Mouse (Mus musculus) liver, embryonic 14.5 days (tissue): ENCODE measurements around the gene H2-DMa. TPM values are rescaled to one million over a fixed set of nuclear protein-coding genes. Genes with fewer than 3 reads are reported as not detected.

ENCODE experiments used
- ATAC-seq: fragments of 200-750 bp; cut with Nextera tagmentation; 2 replicates; pipeline ENCODE4 v1.8.0; 2017; ENCODE audit warnings: moderate number of reproducible peaks, mild to moderate bottlenecking, moderate library complexity; ENCODE audit not compliant: insufficient read depth
- DNase-seq, 3 experiments: peaks; one replicate each; pipeline ENCODE4 v3.0.0-alpha.2; 2012 to 2013; ENCODE audit warnings: low read depth in 3 of 3, low spot score in 3 of 3
- H3K27ac ChIP-seq: fragments of 300-500 bp; sonication (generic); 2 replicates; pipeline ENCODE4 v1.5.1; 2014; ENCODE audit warnings: moderate library complexity, mild to moderate bottlenecking, control low read depth, inconsistent platforms
- H3K27me3 ChIP-seq: fragments of 300-500 bp; sonication (generic); 2 replicates; pipeline ENCODE4 v1.6.1; 2014; ENCODE audit warnings: mild to moderate bottlenecking, low read length, moderate library complexity; ENCODE audit not compliant: control insufficient read depth, insufficient read depth
- H3K36me3 ChIP-seq: fragments of 300-500 bp; sonication (generic); replicated peaks from 2 replicates; pipeline ENCODE4 v1.6.1; 2014; ENCODE audit warnings: low read depth; ENCODE audit not compliant: control insufficient read depth, insufficient read depth
- H3K4me1 ChIP-seq, 2 experiments: fragments of 200-500 bp in 1 of 2; fragments of 300-500 bp in 1 of 2; sonication (generic) in 1 of 2; replicated peaks; 2 replicates each; pipeline ENCODE4 v1.6.1; 2012 to 2014; ENCODE audit warnings: antibody characterized with exemption in 1 of 2, inconsistent platforms in 1 of 2, low read length in 1 of 2; ENCODE audit not compliant: control insufficient read depth in 2 of 2, insufficient read depth in 2 of 2
- H3K4me2 ChIP-seq: fragments of 300-500 bp; sonication (generic); 2 replicates; pipeline ENCODE4 v1.6.1; 2014; ENCODE audit warnings: low read depth, mild to moderate bottlenecking, control low read depth, moderate library complexity
- H3K4me3 ChIP-seq, 2 experiments: fragments of 200-500 bp in 1 of 2; fragments of 300-500 bp in 1 of 2; sonication (generic) in 1 of 2; 2 replicates each; pipeline ENCODE4 v1.5.1; 2012 to 2014; ENCODE audit warnings: low read depth in 2 of 2, low read length in 2 of 2, mild to moderate bottlenecking in 2 of 2, control low read depth in 1 of 2, inconsistent platforms in 1 of 2, moderate library complexity in 1 of 2; ENCODE audit not compliant: insufficient read depth in 1 of 2
- H3K9ac ChIP-seq: fragments of 300-500 bp; sonication (generic); replicated peaks from 2 replicates; pipeline ENCODE4 v1.6.1; 2014; ENCODE audit warnings: mild to moderate bottlenecking, control low read depth, moderate library complexity
- H3K9me3 ChIP-seq: fragments of 300-500 bp; sonication (generic); 2 replicates; pipeline ENCODE4 v1.6.1; 2016; ENCODE audit warnings: low read length, mixed read lengths; ENCODE audit not compliant: control insufficient read depth
- CTCF ChIP-seq: IDR thresholded peaks from 2 replicates; pipeline ENCODE4 v1.5.1; 2016; ENCODE audit warnings: antibody characterized with exemption, low read depth, control low read depth
- EP300 ChIP-seq: IDR thresholded peaks from 2 replicates; pipeline ENCODE4 v1.6.1; 2016; ENCODE audit warnings: antibody characterized with exemption, low read depth
- WGBS: fragments of 180-500 bp; shearing (Covaris S2); extraction: QIAGEN DNeasy Blood & Tissue Kit; methylation state at CpG from one replicate; pipeline ENCODE4 v1.1.7; 2014; ENCODE audit not compliant: insufficient replicate concordance; 5-methylcytosine and 5-hydroxymethylcytosine counted together
- polyA plus RNA-seq, 2 experiments: library from polyadenylated mRNA; depleted of rRNA in 1 of 2; stranded (reverse) in 1 of 2; unstranded in 1 of 2; fragments of >200 nt; fragmentation: Nextera tagmentation in 1 of 2; extraction: Ambion mirVana in 1 of 2; gene quantifications; 2 replicates each; pipeline versions ENCODE4 v1.2.1 to v1.2.3; 2012 to 2014

H2-DMa gene
- polyA plus RNA-seq, 2 experiments: 3.1 to 4.4 TPM

DNA sequence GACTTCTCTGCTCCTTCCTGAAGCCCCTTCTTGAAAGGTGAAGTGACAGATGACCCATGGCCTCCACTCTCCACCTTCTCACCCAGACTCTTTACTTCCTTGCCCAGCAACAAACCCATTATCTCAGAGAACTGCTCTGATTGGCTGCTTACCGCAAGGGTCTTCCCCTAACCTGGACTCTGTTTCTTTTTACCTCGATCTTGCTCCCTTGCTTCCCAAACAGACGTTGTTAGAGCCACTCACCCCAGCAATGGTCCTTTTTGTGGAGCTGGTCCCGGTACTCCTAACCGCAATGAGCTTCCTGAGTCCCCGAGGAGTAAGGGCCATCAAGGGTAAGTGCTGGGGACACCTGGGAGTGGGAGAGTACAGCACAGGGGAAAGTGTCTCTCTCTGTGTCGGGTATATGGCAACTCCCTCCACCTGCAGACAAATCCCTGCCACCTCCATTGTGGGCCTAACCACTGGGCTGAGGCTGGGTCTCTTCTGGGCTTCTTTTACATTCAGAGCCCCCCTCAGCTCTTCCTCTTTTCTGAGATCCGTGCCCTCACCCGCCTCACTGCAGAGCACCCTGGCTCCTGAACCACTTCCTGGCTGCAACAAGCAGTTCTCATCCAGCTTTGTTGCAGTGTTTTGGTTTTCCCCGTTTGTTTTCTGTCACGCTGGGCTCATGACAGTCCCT lies 27.0 kb upstream of the H2-DMa start, which contains the start of gene H2-Oa:
TSS of gene H2-Oa (plus strand) at position 144 of the 679 bp plus-strand sequence.
- H3K36me3 ChIP-seq: no peaks in the 10 kb centered on the region
- ATAC-seq (no peak), DNase-seq (no peak)
- no peak within 1 kb of the TSS for H3K4me2 ChIP-seq
- H3K27ac ChIP-seq: no peak within 1 kb of the TSS
- H3K27me3 ChIP-seq: no peaks in the 10 kb centered on the region
- H3K4me3 ChIP-seq: no peak within 1 kb of the TSS
- no peak for TF ChIP-seq CTCF
- TF ChIP-seq EP300: no peak
- no peak within 1 kb of the TSS for H3K9ac ChIP-seq
- WGBS: 14% methylated on average over 11 of the region's 11 CpGs
- no peaks in the 10 kb centered on the region for H3K9me3 ChIP-seq
- H3K4me1 ChIP-seq: no peaks in the 10 kb centered on the region; a peak in 1 of 4 replicates

GRCm38 (mm10) chr17:34093199-34093874 lies 26.0 kb upstream of the H2-DMa start:
- no peaks in the 10 kb centered on the region for H3K9me3 ChIP-seq
- no peak overlapping the region for H3K9ac ChIP-seq
- no peak for TF ChIP-seq CTCF
- no peak for TF ChIP-seq EP300
- WGBS: 36% methylated on average over 7 of the region's 7 CpGs
- no peaks in the 10 kb centered on the region for H3K36me3 ChIP-seq
- H3K4me2 ChIP-seq: no peak overlapping the region
- DNase-seq: no peak
- H3K4me3 ChIP-seq: no peak overlapping the region
- no peaks in the 10 kb centered on the region; a peak in 1 of 4 replicates for H3K4me1 ChIP-seq
- H3K27me3 ChIP-seq: no peaks in the 10 kb centered on the region
- ATAC-seq: no peak
- H3K27ac ChIP-seq: no peak overlapping the region

- Histone ChIP-seq H3K36me3 (no peaks in the 10 kb centered on the region), H3K27me3 (no peaks in the 10 kb centered on the region), H3K27ac (no peak overlapping the region), H3K4me2 (no peak overlapping the region), H3K9ac (no peak overlapping the region), H3K4me3 (no peak overlapping the region), H3K4me1 (no peaks in the 10 kb centered on the region; a peak in 1 of 4 replicates), H3K9me3 (no peaks in the 10 kb centered on the region)
- no peak for TF ChIP-seq EP300
- TF ChIP-seq CTCF: no peak
- ATAC-seq (no peak), DNase-seq (no peak)
- 59% methylated on average over 27 of the region's 27 CpGs for WGBS
These were observed 24.9 kb upstream of the H2-DMa start for GRCm38 (mm10) chr17:34094283-34095035.

- WGBS: 36% methylated on average over 3 of the region's 3 CpGs
- H3K36me3 ChIP-seq: no peaks in the 10 kb centered on the region
- H3K9ac ChIP-seq: no peak overlapping the region
These were observed 22.8 kb upstream of the H2-DMa start for GRCm38 (mm10) chr17:34096497-34097010.

GRCm38 (mm10) chr17:34097272-34097671 lies 22.1 kb upstream of the H2-DMa start:
- no peak for TF ChIP-seq EP300
- no peak for TF ChIP-seq CTCF
- Histone ChIP-seq H3K36me3 (no peaks in the 10 kb centered on the region), H3K27me3 (no peaks in the 10 kb centered on the region), H3K9ac (no peak overlapping the region), H3K4me1 (no peaks in the 10 kb centered on the region; a peak in 1 of 4 replicates), H3K9me3 (no peaks in the 10 kb centered on the region), H3K4me3 (no peak overlapping the region), H3K27ac (no peak overlapping the region), H3K4me2 (no peak overlapping the region)
- no peak for DNase-seq
- ATAC-seq: no peak
- 43% methylated on average over 5 of the region's 5 CpGs for WGBS

More at GRCm38 (mm10) chr17:34096497-34097010, 22.8 kb upstream of the H2-DMa start:
- TF ChIP-seq CTCF (no peak), EP300 (no peak)
- H3K4me1 ChIP-seq: no peaks in the 10 kb centered on the region; a peak in 1 of 4 replicates
- DNase-seq (no peak), ATAC-seq (no peak)
- no peak overlapping the region for H3K4me2 ChIP-seq
- no peak overlapping the region for H3K4me3 ChIP-seq
- H3K27ac ChIP-seq: no peak overlapping the region
- no peaks in the 10 kb centered on the region for H3K27me3 ChIP-seq
- H3K9me3 ChIP-seq: no peaks in the 10 kb centered on the region
